Mouse (Mus musculus): ENCODE measurements around the gene F5. TPM values are rescaled to one million over a fixed set of nuclear protein-coding genes. Genes with fewer than 3 reads are reported as not detected.

The F5 gene
- polyA plus RNA-seq, 1 experiment = not detected

GRCm38 (mm10) chr1:164138365-164139130, 13.1 kb upstream of the F5 start:
- no peak for TF ChIP-seq GATA1 (IDR thresholded peaks at IDR 0.05; ENCODE audit: low read length)

GRCm38 (mm10) chr1:164139464-164139863, 12.2 kb upstream of the F5 start:
- TF ChIP-seq GATA1 (IDR thresholded peaks at IDR 0.05; ENCODE audit: low read length) = no peak

- TF ChIP-seq GATA1 (IDR thresholded peaks at IDR 0.05; ENCODE audit: low read length) = no peak
Observed at GRCm38 (mm10) chr1:164149083-164149482, 2.6 kb upstream of the F5 start.

DNA sequence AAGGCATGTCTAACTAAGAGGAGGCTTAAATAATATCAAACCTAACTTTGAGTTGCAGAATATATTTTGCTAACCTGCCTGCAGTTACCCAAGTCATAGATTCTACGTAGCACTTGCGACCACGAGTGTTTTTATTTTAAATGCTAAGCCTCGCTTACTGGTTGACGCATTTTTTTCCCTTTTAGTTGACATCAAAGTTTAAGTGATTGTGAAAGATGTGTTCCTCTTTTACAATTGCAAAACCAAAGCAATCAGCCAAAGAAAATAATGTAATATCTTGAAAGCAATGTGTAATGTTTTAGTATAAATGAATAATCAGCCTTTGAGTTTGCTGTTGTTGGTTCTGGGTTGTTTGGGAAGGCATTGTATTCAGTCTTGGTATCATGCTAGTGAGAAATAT, 1.2 kb downstream of the F5 start:
- TF ChIP-seq GATA1 (IDR thresholded peaks at IDR 0.05; ENCODE audit: low read length) = no peak

GRCm38 (mm10) chr1:164154983-164155382, 3.3 kb downstream of the F5 start:
- TF ChIP-seq GATA1 (IDR thresholded peaks at IDR 0.05; ENCODE audit: low read length) = no peak

- TF ChIP-seq GATA1 (IDR thresholded peaks at IDR 0.05; ENCODE audit: low read length) = no peak
Observed at GRCm38 (mm10) chr1:164158571-164158970, 6.9 kb downstream of the F5 start.

- no peak for TF ChIP-seq GATA1 (IDR thresholded peaks at IDR 0.05; ENCODE audit: low read length)
Observed at GRCm38 (mm10) chr1:164159781-164160180, 8.1 kb downstream of the F5 start.

- TF ChIP-seq GATA1 (IDR thresholded peaks at IDR 0.05; ENCODE audit: low read length) = no peak
Observed at GRCm38 (mm10) chr1:164162745-164163144, 11.1 kb downstream of the F5 start.

DNA sequence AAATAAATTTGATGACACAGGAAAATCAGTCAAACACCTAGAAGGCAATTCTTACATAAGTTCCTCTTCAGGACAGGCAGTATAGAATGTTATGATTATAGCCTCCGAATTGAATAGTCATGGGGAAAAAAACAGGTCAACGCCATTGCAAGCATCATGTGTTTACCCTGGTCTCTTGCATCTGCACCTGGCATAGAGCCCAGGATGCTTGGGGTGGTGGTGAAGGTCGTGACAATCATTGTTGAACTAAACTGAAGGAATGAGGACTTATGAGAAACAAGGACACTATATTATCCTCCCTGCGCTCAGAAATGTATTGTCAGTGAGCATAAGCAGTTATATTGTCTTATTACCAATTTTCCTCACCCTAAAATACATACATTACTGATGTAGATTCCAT, 17.2 kb downstream of the F5 start:
- no peak for TF ChIP-seq GATA1 (IDR thresholded peaks at IDR 0.05; ENCODE audit: low read length)

GRCm38 (mm10) chr1:164170434-164170833, 18.8 kb downstream of the F5 start:
- TF ChIP-seq GATA1 (IDR thresholded peaks at IDR 0.05; ENCODE audit: low read length) = no peak

GRCm38 (mm10) chr1:164173145-164173544, 21.5 kb downstream of the F5 start:
- no peak for TF ChIP-seq GATA1 (IDR thresholded peaks at IDR 0.05; ENCODE audit: low read length)

- no peak for TF ChIP-seq GATA1 (IDR thresholded peaks at IDR 0.05; ENCODE audit: low read length)
Observed at GRCm38 (mm10) chr1:164176856-164177255, 25.2 kb downstream of the F5 start.

DNA sequence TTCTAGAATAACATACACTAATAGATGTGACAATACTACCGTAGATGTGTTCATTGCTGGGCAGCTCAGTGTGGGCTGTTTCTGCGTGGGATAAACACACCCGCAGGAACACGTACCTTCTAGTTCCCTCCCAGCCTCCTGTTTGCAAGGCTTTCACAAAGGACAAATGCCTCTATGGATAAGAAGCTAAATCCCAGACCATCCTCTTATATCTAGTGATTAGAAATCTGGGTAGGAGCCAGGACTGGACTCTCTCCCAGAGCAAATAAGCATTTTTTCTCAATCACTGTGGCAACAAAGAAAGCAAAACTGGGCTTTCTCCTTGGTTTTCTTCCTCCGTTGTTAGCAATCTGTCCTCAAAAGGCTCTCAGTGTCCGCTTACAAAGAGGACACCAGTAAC, 26.8 kb downstream of the F5 start:
- no peak for TF ChIP-seq GATA1 (IDR thresholded peaks at IDR 0.05; ENCODE audit: low read length)

- no peak for TF ChIP-seq GATA1 (IDR thresholded peaks at IDR 0.05; ENCODE audit: low read length)
Observed at GRCm38 (mm10) chr1:164184142-164184870, 32.7 kb downstream of the F5 start.

- TF ChIP-seq GATA1 (IDR thresholded peaks at IDR 0.05; ENCODE audit: low read length) = no peak
Observed at GRCm38 (mm10) chr1:164184871-164185223, 33.2 kb downstream of the F5 start.

- no peak for TF ChIP-seq GATA1 (IDR thresholded peaks at IDR 0.05; ENCODE audit: low read length)
Observed at GRCm38 (mm10) chr1:164185316-164185715, 33.7 kb downstream of the F5 start.

GRCm38 (mm10) chr1:164187002-164187560, 35.4 kb downstream of the F5 start:
- TF ChIP-seq GATA1 (IDR thresholded peaks at IDR 0.05; ENCODE audit: low read length) = no peak

Measured in G1E-ER4 (cell line).